Mouse (Mus musculus): ENCODE measurements at regions not wholly inside any gene's neighbourhood (a gene's known extent, or its start where the extent isn't known, plus 50 kb on each side); places are given as distances from the start of the nearest gene placed in this dataset.

- no peaks in the 10 kb centered on the region for H3K27me3 ChIP-seq (ENCODE audit: control insufficient read depth, insufficient read depth, low read depth, low read length)
- H3K4me1 ChIP-seq (ENCODE audit: control insufficient read depth, low read depth, low read length) = no peaks in the 10 kb centered on the region
- WGBS (ENCODE audit: insufficient replicate concordance) = 45% methylated on average over 4 of the region's 4 CpGs
- no peaks in the 10 kb centered on the region for H3K9me3 ChIP-seq (replicated peaks; ENCODE audit: control insufficient read depth, low read length)
- no peak overlapping the region for H3K9ac ChIP-seq (ENCODE audit: low read depth, low read length)
- no peaks in the 10 kb centered on the region for H3K36me3 ChIP-seq (ENCODE audit: control insufficient read depth, insufficient read depth)
- H3K4me3 ChIP-seq (ENCODE audit: low read depth, low read length) = no peak overlapping the region
- no peak overlapping the region for H3K27ac ChIP-seq (ENCODE audit: low read length)
- no peak overlapping the region for H3K4me2 ChIP-seq (ENCODE audit: low read depth, low read length)
- ATAC-seq (ENCODE audit: low read depth) = no peak
Measured at GRCm38 (mm10) chr13:78324443-78325206, 125.1 kb upstream of the Nr2f1 start.

GRCm38 (mm10) chr13:78323183-78323582 lies 123.6 kb upstream of the Nr2f1 start:
- Histone ChIP-seq H3K27ac (ENCODE audit: low read length) (no peak overlapping the region), H3K9ac (ENCODE audit: low read depth, low read length) (no peak overlapping the region), H3K4me3 (ENCODE audit: low read depth, low read length) (no peak overlapping the region), H3K9me3 (replicated peaks; ENCODE audit: control insufficient read depth, low read length) (no peaks in the 10 kb centered on the region), H3K4me1 (ENCODE audit: control insufficient read depth, low read depth, low read length) (no peaks in the 10 kb centered on the region), H3K27me3 (ENCODE audit: control insufficient read depth, insufficient read depth, low read depth, low read length) (no peaks in the 10 kb centered on the region), H3K36me3 (ENCODE audit: control insufficient read depth, insufficient read depth) (no peaks in the 10 kb centered on the region), H3K4me2 (ENCODE audit: low read depth, low read length) (no peak overlapping the region)
- 37% methylated on average over 1 of the region's 1 CpGs for WGBS (ENCODE audit: insufficient replicate concordance)
- no peak for ATAC-seq (ENCODE audit: low read depth)

GRCm38 (mm10) chr13:78318434-78318833 lies 118.9 kb upstream of the Nr2f1 start:
- Histone ChIP-seq H3K27ac (ENCODE audit: low read length) (no peak overlapping the region), H3K36me3 (ENCODE audit: control insufficient read depth, insufficient read depth) (no peaks in the 10 kb centered on the region), H3K4me2 (ENCODE audit: low read depth, low read length) (no peak overlapping the region), H3K4me1 (ENCODE audit: control insufficient read depth, low read depth, low read length) (no peaks in the 10 kb centered on the region), H3K9ac (ENCODE audit: low read depth, low read length) (no peak overlapping the region), H3K4me3 (ENCODE audit: low read depth, low read length) (no peak overlapping the region), H3K27me3 (ENCODE audit: control insufficient read depth, insufficient read depth, low read depth, low read length) (no peaks in the 10 kb centered on the region), H3K9me3 (replicated peaks; ENCODE audit: control insufficient read depth, low read length) (no peaks in the 10 kb centered on the region)
- ATAC-seq (ENCODE audit: low read depth) = no peak
- WGBS (ENCODE audit: insufficient replicate concordance) = 69% methylated on average over 2 of the region's 2 CpGs

- Histone ChIP-seq H3K9ac (ENCODE audit: low read depth, low read length) (no peak overlapping the region), H3K4me1 (ENCODE audit: control insufficient read depth, low read depth, low read length) (no peaks in the 10 kb centered on the region), H3K4me3 (ENCODE audit: low read depth, low read length) (no peak overlapping the region), H3K9me3 (replicated peaks; ENCODE audit: control insufficient read depth, low read length) (no peaks in the 10 kb centered on the region), H3K36me3 (ENCODE audit: control insufficient read depth, insufficient read depth) (no peaks in the 10 kb centered on the region), H3K4me2 (ENCODE audit: low read depth, low read length) (no peak overlapping the region), H3K27ac (ENCODE audit: low read length) (no peak overlapping the region), H3K27me3 (ENCODE audit: control insufficient read depth, insufficient read depth, low read depth, low read length) (no peaks in the 10 kb centered on the region)
- WGBS (ENCODE audit: insufficient replicate concordance) = 41% methylated on average over 3 of the region's 3 CpGs
- ATAC-seq (ENCODE audit: low read depth) = no peak
Measured at GRCm38 (mm10) chr13:78310837-78311236, 111.3 kb upstream of the Nr2f1 start.

Data from liver, embryonic 16.5 days (tissue).